8 mouse cellular contexts compared by ENCODE assay signal in the genomic region with DNA sequence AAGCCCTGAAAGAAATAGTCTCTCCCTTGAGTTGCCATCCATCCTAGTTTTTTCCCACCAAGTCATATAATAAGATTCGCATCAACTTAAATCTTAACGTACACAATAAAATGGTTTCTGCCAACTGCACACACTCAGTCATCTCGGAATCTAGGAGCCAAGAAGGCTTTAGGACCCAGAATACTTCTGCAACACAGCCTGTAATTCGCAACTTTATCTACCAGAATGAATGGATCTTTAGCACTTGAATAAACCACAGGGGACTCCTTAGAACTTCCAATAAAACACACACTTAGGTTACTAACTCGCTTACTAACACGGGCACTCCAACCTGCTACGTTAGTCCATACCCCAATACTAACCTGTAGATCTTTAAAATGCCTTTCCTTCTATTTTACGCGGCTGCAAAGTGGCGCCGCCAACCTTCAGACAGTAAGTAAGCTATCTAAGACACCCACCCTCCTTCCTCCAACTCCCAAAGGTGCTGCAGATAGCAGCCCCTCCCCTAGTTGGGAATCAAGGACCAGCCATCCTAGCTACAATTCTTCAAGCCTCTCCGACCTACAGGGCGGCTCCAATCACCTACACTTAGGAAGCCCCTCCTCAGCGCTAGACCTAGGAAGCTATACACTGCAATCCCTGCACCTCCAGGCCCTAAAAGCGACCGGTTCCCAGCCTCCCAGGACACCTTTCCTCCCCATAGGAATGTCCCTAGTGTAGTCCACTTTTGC. TPM values are rescaled to one million over a fixed set of nuclear protein-coding genes. Genes with fewer than 3 reads are reported as not detected.
DNase-seq lines count a peak whose midpoint lies in the region; ATAC-seq lines count a peak whose summit lies in the region.

No protein-coding gene starts in this region.

- peak overlapping the region; percentile 93 for H3K27ac ChIP-seq in heart, embryonic 16.5 days (ENCODE audit: low read length)
- H3K27ac ChIP-seq in limb, embryonic 15.5 days, result peak overlapping the region; percentile 93
- peak overlapping the region; percentile 94 for H3K27ac ChIP-seq in neural tube, embryonic 13.5 days (replicated peaks)

- under 1% methylated on average over 16 of the region's 16 CpGs for WGBS in heart, embryonic 16.5 days
- under 1% methylated on average over 16 of the region's 16 CpGs for WGBS in limb, embryonic 15.5 days
- under 1% methylated on average over 16 of the region's 16 CpGs for WGBS in neural tube, embryonic 13.5 days

- peak overlapping the region; percentile 98 for H3K9ac ChIP-seq in heart, embryonic 16.5 days (ENCODE audit: low read length)
- peak overlapping the region; percentile 98 for H3K9ac ChIP-seq in limb, embryonic 15.5 days
- H3K9ac ChIP-seq in neural tube, embryonic 13.5 days, result peak overlapping the region; percentile 92

- H3K4me2 ChIP-seq in heart, embryonic 16.5 days (ENCODE audit: low read depth, low read length), result peak overlapping the region; percentile 71
- peak overlapping the region; percentile 66 for H3K4me2 ChIP-seq in limb, embryonic 15.5 days
- H3K4me2 ChIP-seq in neural tube, embryonic 13.5 days, result peak overlapping the region; percentile 85

- H3K4me3 ChIP-seq in heart, embryonic 16.5 days (ENCODE audit: low read length), result peak overlapping the region; percentile 96
- H3K4me3 ChIP-seq in limb, embryonic 15.5 days, result peak overlapping the region; percentile 72
- peak overlapping the region; percentile 98 for H3K4me3 ChIP-seq in neural tube, embryonic 13.5 days

- H3K9me3 ChIP-seq in heart, embryonic 16.5 days (replicated peaks; ENCODE audit: control insufficient read depth, low read length), result no peaks in the 10 kb centered on the region
- H3K9me3 ChIP-seq in limb, embryonic 15.5 days, result no peaks in the 10 kb centered on the region
- H3K9me3 ChIP-seq in neural tube, embryonic 13.5 days, result no peaks in the 10 kb centered on the region

- peak; percentile 29 to 32 for DNase-seq in frontal cortex, postnatal 36 days (ENCODE audit: low spot score in 2 of 2)
- no peak for DNase-seq in frontal cortex, postnatal 25 days (ENCODE audit: low spot score in 2 of 2)
- DNase-seq in CD4-positive, CD25-positive, alpha-beta regulatory T cell, adult 2 months (ENCODE audit: low read depth, low spot score), result peak; percentile 44
- DNase-seq in cerebellum, postnatal 10 days, result peak; percentile 20 to 53
- DNase-seq in gastrocnemius, postnatal 25 days, result no peak

- no peaks in the 10 kb centered on the region for H3K36me3 ChIP-seq in heart, embryonic 16.5 days (ENCODE audit: control insufficient read depth, insufficient read depth)
- H3K36me3 ChIP-seq in limb, embryonic 15.5 days, result no peaks in the 10 kb centered on the region
- H3K36me3 ChIP-seq in neural tube, embryonic 13.5 days, result 0 out of 2 replicates have a peak, but pooled peaks cover 3% of the 10 kb centered on the region

- peak; percentile 59 for ATAC-seq in heart, embryonic 16.5 days (replicated peaks; ENCODE audit: extremely low read depth, insufficient read depth, low FRiP score)
- ATAC-seq in limb, embryonic 15.5 days (ENCODE audit: insufficient number of reproducible peaks, low FRiP score, low TSS enrichment, low read depth), result peak; percentile 35; the same call in 1 of the 2 replicates
- ATAC-seq in neural tube, embryonic 13.5 days (ENCODE audit: low read depth), result peak; percentile 75

- no peaks in the 10 kb centered on the region for H3K27me3 ChIP-seq in heart, embryonic 16.5 days (ENCODE audit: control insufficient read depth, insufficient read depth, low read length)
- no peaks in the 10 kb centered on the region for H3K27me3 ChIP-seq in limb, embryonic 15.5 days
- H3K27me3 ChIP-seq in neural tube, embryonic 13.5 days, result no peaks in the 10 kb centered on the region

- peaks cover 13% of the 10 kb centered on the region for H3K4me1 ChIP-seq in heart, embryonic 16.5 days (ENCODE audit: control insufficient read depth, insufficient read depth, low read length)
- peaks cover 5% of the 10 kb centered on the region for H3K4me1 ChIP-seq in limb, embryonic 15.5 days
- H3K4me1 ChIP-seq in neural tube, embryonic 13.5 days (replicated peaks), result peaks cover 41% of the 10 kb centered on the region

RNA-seq across cellular contexts. Expression of a gene that starts 1.0 kb away (rescaled TPM):
- 27.9 and 29.2 TPM in 2 replicates for polyA plus RNA-seq in heart, embryonic 16.5 days (2015; fragmentation: Nextera tagmentation; extraction: Ambion mirVana)
- 57.3 and 57.8 TPM in 2 replicates for polyA plus RNA-seq in limb, embryonic 15.5 days (2015; fragmentation: Nextera tagmentation; extraction: Ambion mirVana)
- 33.4 and 34.0 TPM in 2 replicates for polyA plus RNA-seq in neural tube, embryonic 13.5 days (2015; fragmentation: Nextera tagmentation; extraction: Ambion mirVana)
- total RNA-seq in gastrocnemius, postnatal 25 days (2021), result 10 to 100 TPM in 1 of 2 experiments, 1 to 10 TPM in 1; 8.2 to 10.9 TPM

RNA-seq across cellular contexts. Expression of a gene that starts 1.0 kb away (rescaled TPM):
- 17.7 and 20.7 TPM in 2 replicates for polyA plus RNA-seq in heart, embryonic 16.5 days (2015; fragmentation: Nextera tagmentation; extraction: Ambion mirVana)
- 21.9 and 26.0 TPM in 2 replicates for polyA plus RNA-seq in limb, embryonic 15.5 days (2015; fragmentation: Nextera tagmentation; extraction: Ambion mirVana)
- 27.7 and 27.8 TPM in 2 replicates for polyA plus RNA-seq in neural tube, embryonic 13.5 days (2015; fragmentation: Nextera tagmentation; extraction: Ambion mirVana)
- 1 to 10 TPM; 6.3 TPM for total RNA-seq in gastrocnemius, postnatal 25 days (2021)

RNA-seq across cellular contexts. Expression of a gene that starts 16.1 kb away (rescaled TPM):
- 10.8 and 14.1 TPM in 2 replicates for polyA plus RNA-seq in heart, embryonic 16.5 days (2015; fragmentation: Nextera tagmentation; extraction: Ambion mirVana)
- polyA plus RNA-seq in limb, embryonic 15.5 days (2015; fragmentation: Nextera tagmentation; extraction: Ambion mirVana), result 19.5 and 20.9 TPM in 2 replicates
- 21.4 and 26.1 TPM in 2 replicates for polyA plus RNA-seq in neural tube, embryonic 13.5 days (2015; fragmentation: Nextera tagmentation; extraction: Ambion mirVana)
- 1 to 10 TPM; 4.9 to 5.6 TPM for total RNA-seq in gastrocnemius, postnatal 25 days (2021)

RNA-seq across cellular contexts. Expression of a gene that starts 33.0 kb away (rescaled TPM):
- polyA plus RNA-seq in heart, embryonic 16.5 days (2015; fragmentation: Nextera tagmentation; extraction: Ambion mirVana), result 338 and 361 TPM in 2 replicates
- 316 and 346 TPM in 2 replicates for polyA plus RNA-seq in limb, embryonic 15.5 days (2015; fragmentation: Nextera tagmentation; extraction: Ambion mirVana)
- 373 and 399 TPM in 2 replicates for polyA plus RNA-seq in neural tube, embryonic 13.5 days (2015; fragmentation: Nextera tagmentation; extraction: Ambion mirVana)
- total RNA-seq in gastrocnemius, postnatal 25 days (2021), result 100 to 1,000 TPM; 206 to 210 TPM

RNA-seq across cellular contexts. Expression of a gene that starts 33.2 kb away (rescaled TPM):
- 70.3 and 75.0 TPM in 2 replicates for polyA plus RNA-seq in heart, embryonic 16.5 days (2015; fragmentation: Nextera tagmentation; extraction: Ambion mirVana)
- 39.3 and 43.6 TPM in 2 replicates for polyA plus RNA-seq in limb, embryonic 15.5 days (2015; fragmentation: Nextera tagmentation; extraction: Ambion mirVana)
- 31.2 and 31.8 TPM in 2 replicates for polyA plus RNA-seq in neural tube, embryonic 13.5 days (2015; fragmentation: Nextera tagmentation; extraction: Ambion mirVana)
- total RNA-seq in gastrocnemius, postnatal 25 days (2021), result 10 to 100 TPM; 74.2 to 80.6 TPM

Comparison
In these comparisons a context has a peak if more than half of its experiments do, and no peak if none do; other contexts are left out.
1. DNase-seq: peak in frontal cortex, postnatal 36 days (2 of 2), CD4-positive, CD25-positive, alpha-beta regulatory T cell, adult 2 months (single experiment) and cerebellum, postnatal 10 days (2 of 2); none in frontal cortex, postnatal 25 days (0 of 2) and gastrocnemius, postnatal 25 days (single experiment).
2. Peak in every context shown above with its lines, with median percentiles within 50 percentile points of each other: ATAC-seq, H3K27ac ChIP-seq, H3K4me2 ChIP-seq, H3K4me3 ChIP-seq and H3K9ac ChIP-seq.